Mouse (Mus musculus) embryonic facial prominence, embryonic 14.5 days (tissue): ENCODE measurements around the gene F11r. TPM values are rescaled to one million over a fixed set of nuclear protein-coding genes. Genes with fewer than 3 reads are reported as not detected.
"Not testable (repeated sequence)": the region's sequence is repeated elsewhere in the genome, so short reads cannot be mapped to it uniquely, and the experiment has no call there.

Experiments
- ATAC-seq: fragments of 200-750 bp; cut with Nextera tagmentation; 2 replicates; pipeline ENCODE4 v1.8.0; 2017; ENCODE audit warnings: low read depth, moderate number of reproducible peaks, moderate TSS enrichment
- DNase-seq: peaks from one replicate; pipeline ENCODE4 v3.0.0-alpha.2; 2015; ENCODE audit warnings: low spot score
- H3K27ac ChIP-seq: fragments of 300-500 bp; sonication (generic); replicated peaks from 2 replicates; pipeline ENCODE4 v1.5.1; 2014; ENCODE audit warnings: low read depth, mild to moderate bottlenecking, low read length, moderate library complexity
- H3K27me3 ChIP-seq: fragments of 300-500 bp; sonication (generic); replicated peaks from 2 replicates; pipeline ENCODE4 v1.6.1; 2014; ENCODE audit warnings: low read length; ENCODE audit not compliant: control insufficient read depth, insufficient read depth
- H3K36me3 ChIP-seq: fragments of 300-500 bp; sonication (generic); 2 replicates; pipeline ENCODE4 v1.6.1; 2014; ENCODE audit warnings: low read length, mixed read lengths; ENCODE audit not compliant: control insufficient read depth, insufficient read depth
- H3K4me1 ChIP-seq: fragments of 300-500 bp; sonication (generic); 2 replicates; pipeline ENCODE4 v1.6.1; 2014; ENCODE audit warnings: antibody characterized with exemption, low read length; ENCODE audit not compliant: control insufficient read depth, insufficient read depth
- H3K4me2 ChIP-seq: fragments of 300-500 bp; sonication (generic); 2 replicates; pipeline ENCODE4 v1.6.1; 2014; ENCODE audit warnings: low read depth, mild to moderate bottlenecking, low read length, moderate library complexity, mixed read lengths
- H3K4me3 ChIP-seq: fragments of 300-500 bp; sonication (generic); 2 replicates; pipeline ENCODE4 v1.5.1; 2014; ENCODE audit warnings: low read depth, mild to moderate bottlenecking, low read length
- H3K9ac ChIP-seq: fragments of 300-500 bp; sonication (generic); 2 replicates; pipeline ENCODE4 v1.6.1; 2014; ENCODE audit warnings: low read depth, mild to moderate bottlenecking, low read length, moderate library complexity, mixed read lengths
- H3K9me3 ChIP-seq: fragments of 300-500 bp; sonication (generic); 2 replicates; pipeline ENCODE4 v1.6.1; 2016; ENCODE audit warnings: low read length; ENCODE audit not compliant: control insufficient read depth
- WGBS: fragments of 180-500 bp; shearing (Covaris S2); extraction: QIAGEN DNeasy Blood & Tissue Kit; methylation state at CpG from one replicate; pipeline ENCODE4 v1.1.7; 2014; 5-methylcytosine and 5-hydroxymethylcytosine counted together
- polyA plus RNA-seq: library from polyadenylated mRNA; unstranded; fragments of >200 nt; fragmentation: Nextera tagmentation; extraction: Ambion mirVana; gene quantifications from 2 replicates; pipeline ENCODE4 v1.2.1, GENCODE M21; 2014

Gene F11r
- polyA plus RNA-seq, 1 experiment from 2014 or later, result 27.0 TPM

DNA sequence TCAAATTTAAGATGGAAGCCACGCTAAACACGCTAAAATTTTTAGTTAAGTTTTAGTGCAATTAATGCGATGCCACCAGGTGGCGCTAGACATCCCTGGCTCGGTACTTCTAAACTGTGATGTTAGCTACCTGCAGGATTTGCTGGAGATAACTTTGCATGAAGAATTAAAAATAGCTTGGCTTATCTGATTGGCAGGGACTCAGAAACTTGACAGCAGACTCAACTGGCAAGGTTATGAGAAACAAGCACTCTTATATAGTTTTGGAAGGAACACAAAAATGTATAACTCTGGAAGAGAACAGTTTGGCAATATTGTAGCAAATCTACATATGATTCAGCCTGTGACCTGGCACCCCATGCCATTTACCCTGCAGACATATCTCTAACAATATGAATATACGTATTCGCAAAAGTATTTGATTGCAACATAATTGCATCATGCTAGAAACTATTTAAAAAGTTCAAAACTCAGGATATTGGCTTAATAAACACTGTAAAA, 33.1 kb downstream of the F11r start:
- no peak for ATAC-seq

DNA sequence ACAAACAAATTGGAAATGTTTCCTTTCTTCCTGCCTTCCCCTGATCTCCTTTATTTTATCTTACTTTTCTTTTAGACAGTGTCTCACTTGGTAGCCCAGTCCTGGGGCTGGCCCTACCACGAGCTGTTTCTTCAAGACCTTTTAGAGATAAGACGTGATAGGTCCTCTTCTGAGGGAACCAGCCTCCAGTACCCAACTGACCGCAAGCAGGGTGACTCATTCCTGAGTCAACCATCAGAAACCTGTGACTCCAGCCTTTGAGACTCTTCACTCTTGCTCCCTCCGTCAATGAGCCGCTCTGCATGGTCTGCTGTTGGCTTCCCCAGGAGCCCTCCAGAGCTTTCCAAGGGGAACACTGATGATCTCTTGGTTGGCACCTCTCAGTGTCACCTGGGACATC, 33.6 kb downstream of the F11r start:
- Histone ChIP-seq H3K4me2 (no peak overlapping the region), H3K27ac (no peak overlapping the region)
- WGBS, result 89% methylated on average over 5 of the region's 5 CpGs

More for the DNA sequence above, 33.1 kb downstream of the F11r start:
- Histone ChIP-seq H3K4me3 (no peak overlapping the region), H3K27me3 (no peaks in the 10 kb centered on the region), H3K4me2 (no peak overlapping the region), H3K36me3 (no peaks in the 10 kb centered on the region), H3K9me3 (no peaks in the 10 kb centered on the region), H3K27ac (no peak overlapping the region), H3K9ac (no peak overlapping the region), H3K4me1 (no peaks in the 10 kb centered on the region)
- peak; percentile 72 for DNase-seq
- WGBS, result 30% methylated on average over 7 of the region's 7 CpGs

DNA sequence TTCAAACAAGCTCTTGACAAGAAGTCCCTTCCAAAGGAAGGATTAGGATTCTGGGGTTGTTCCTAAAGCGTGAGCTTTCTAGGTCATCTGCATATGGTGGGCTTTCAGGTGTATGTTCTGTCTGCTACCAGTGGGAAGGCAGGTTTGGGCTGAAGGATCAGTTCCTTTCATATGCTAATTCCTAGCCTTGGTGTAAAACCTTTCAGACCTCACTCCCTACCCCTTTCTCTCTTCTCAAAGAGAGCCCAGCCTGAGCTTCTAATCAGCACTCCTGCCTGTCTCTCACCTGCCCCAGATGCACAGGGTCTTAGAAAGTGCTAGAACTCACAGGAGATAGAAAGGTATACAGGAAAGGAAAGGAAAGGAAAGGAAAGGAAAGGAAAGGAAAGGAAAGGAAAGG, 34.1 kb downstream of the F11r start:
- H3K4me1 ChIP-seq, result no peaks in the 10 kb centered on the region
- no peak overlapping the region for H3K4me2 ChIP-seq
- no peaks in the 10 kb centered on the region for H3K27me3 ChIP-seq
- 35% methylated on average over 1 of the region's 1 CpGs for WGBS
- DNase-seq, result no peak
- no peak overlapping the region for H3K9ac ChIP-seq
- H3K27ac ChIP-seq, result no peak overlapping the region
- no peaks in the 10 kb centered on the region for H3K9me3 ChIP-seq
- no peaks in the 10 kb centered on the region for H3K36me3 ChIP-seq
- no peak overlapping the region for H3K4me3 ChIP-seq
- ATAC-seq, result no peak

More for the DNA sequence above, 33.6 kb downstream of the F11r start:
- DNase-seq, result no peak
- no peak overlapping the region for H3K9ac ChIP-seq
- H3K9me3 ChIP-seq, result no peaks in the 10 kb centered on the region
- H3K4me1 ChIP-seq, result no peaks in the 10 kb centered on the region
- no peaks in the 10 kb centered on the region for H3K27me3 ChIP-seq
- H3K36me3 ChIP-seq, result no peaks in the 10 kb centered on the region
- ATAC-seq, result no peak
- no peak overlapping the region for H3K4me3 ChIP-seq

DNA sequence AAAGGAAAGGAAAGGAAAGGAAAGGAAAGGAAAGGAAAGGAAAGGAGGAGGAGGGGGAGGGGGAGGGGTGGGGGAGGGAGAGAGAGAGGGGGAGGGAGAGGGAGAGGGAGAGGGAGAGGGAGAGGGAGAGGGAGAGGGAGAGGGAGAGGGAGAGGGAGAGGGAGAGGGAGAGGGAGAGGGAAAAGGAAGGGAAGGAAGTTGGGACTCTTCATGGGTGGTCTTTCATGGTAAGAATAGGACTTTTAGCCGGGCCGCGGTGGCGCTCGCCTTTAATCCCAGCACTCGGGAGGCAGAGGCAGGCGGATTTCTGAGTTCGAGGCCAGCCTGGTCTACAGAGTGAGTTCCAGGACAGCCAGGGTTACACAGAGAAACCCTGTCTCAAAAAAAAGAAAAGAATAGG, 34.6 kb downstream of the F11r start:
- not testable (repeated sequence) for H3K4me3 ChIP-seq, H3K4me2 ChIP-seq, H3K36me3 ChIP-seq, H3K27ac ChIP-seq, DNase-seq, H3K27me3 ChIP-seq, H3K9me3 ChIP-seq, H3K9ac ChIP-seq, H3K4me1 ChIP-seq, ATAC-seq
- 88% methylated on average over 8 of the region's 8 CpGs for WGBS

DNA sequence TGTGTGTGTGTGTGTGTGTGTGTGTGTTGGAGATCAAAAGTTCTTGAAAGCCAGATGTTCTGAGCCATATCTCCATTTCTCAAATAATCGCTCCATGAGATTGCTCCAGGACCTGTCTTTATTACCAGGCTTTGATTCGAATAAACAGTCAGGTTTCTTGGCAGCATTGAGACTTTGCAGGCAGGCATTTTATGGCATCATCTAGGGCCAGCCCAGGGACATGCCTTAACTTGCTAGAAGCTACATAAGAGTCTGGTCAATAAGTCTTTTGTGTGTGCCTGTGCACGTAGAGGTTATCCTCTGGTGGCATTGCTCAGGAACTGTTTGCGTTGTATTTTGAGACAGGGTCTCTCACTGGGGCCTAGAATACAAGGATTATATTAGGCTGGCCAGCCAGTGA, 36.2 kb downstream of the F11r start:
- H3K9ac ChIP-seq, result no peak overlapping the region
- 64% methylated on average over 4 of the region's 4 CpGs for WGBS
- H3K27ac ChIP-seq, result no peak overlapping the region
- H3K4me2 ChIP-seq, result no peak overlapping the region
- no peaks in the 10 kb centered on the region for H3K9me3 ChIP-seq
- H3K4me1 ChIP-seq, result no peaks in the 10 kb centered on the region
- H3K36me3 ChIP-seq, result no peaks in the 10 kb centered on the region
- DNase-seq (peak; percentile 21), ATAC-seq (no peak)
- H3K4me3 ChIP-seq, result no peak overlapping the region
- H3K27me3 ChIP-seq, result no peaks in the 10 kb centered on the region

DNA sequence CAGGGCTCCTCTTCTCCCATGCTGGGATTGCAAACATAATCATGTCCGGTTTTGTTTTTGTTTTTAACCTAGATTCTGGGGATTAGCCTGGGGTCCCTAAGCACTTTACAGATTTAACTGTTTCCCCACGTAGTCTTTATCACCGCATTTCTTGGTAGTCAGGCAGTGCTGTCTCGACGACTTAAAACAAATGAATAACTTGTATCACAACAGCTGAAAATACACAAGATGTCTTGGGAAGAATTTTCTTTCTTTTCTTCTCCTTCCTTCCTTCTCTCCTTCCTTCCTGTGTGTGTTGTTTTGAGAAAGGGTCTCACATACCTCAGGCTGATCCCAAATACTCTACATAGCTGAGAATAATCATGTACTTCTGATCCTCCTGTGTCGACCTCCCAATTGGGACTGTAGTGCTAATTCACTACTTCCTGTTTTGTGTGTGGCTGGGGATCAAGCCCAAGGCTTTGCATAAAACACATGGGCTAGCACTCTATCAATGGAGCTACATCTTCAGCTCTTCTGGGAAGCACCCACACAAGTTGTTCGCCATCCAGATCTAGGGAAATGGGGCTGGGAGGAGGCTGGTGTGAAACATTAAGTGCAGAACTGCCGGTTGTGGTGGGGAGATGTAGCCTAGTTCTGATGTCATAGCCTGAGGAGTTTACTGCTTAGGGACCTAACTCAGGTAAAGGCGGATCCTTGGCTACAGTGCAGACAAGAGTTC, 36.7 kb downstream of the F11r start:
- Histone ChIP-seq H3K4me2 (no peak overlapping the region), H3K4me3 (no peak overlapping the region), H3K27me3 (no peaks in the 10 kb centered on the region), H3K9me3 (no peaks in the 10 kb centered on the region), H3K36me3 (no peaks in the 10 kb centered on the region), H3K27ac (no peak overlapping the region), H3K9ac (no peak overlapping the region), H3K4me1 (no peaks in the 10 kb centered on the region)
- ATAC-seq (no peak), DNase-seq (no peak)
- 68% methylated on average over 9 of the region's 9 CpGs for WGBS

DNA sequence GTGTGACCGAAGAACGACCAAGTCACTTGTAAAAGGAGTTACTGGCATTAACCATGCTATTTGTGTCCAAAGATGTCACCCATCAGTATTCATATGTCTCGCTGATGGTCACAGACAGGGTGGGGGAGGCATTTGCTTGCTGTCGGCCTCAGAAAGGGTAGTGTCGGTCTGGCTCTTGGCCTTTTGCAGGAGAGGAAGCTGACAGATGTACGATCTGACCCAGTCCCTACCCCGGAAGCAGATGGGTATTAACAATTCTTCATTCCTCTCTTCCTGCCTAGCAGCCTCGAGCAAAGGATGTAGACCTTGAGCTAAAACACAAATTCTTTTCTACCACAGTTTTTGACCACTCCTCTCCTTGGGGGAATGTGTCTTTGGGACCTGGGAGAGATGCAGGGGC, 39.8 kb downstream of the F11r start:
- Histone ChIP-seq H3K27me3 (no peaks in the 10 kb centered on the region), H3K27ac (peak overlapping the region; percentile 77; the same call in 1 of the 2 replicates), H3K4me1 (no peaks in the 10 kb centered on the region), H3K9me3 (no peaks in the 10 kb centered on the region), H3K36me3 (no peaks in the 10 kb centered on the region), H3K9ac (no peak overlapping the region), H3K4me2 (no peak overlapping the region), H3K4me3 (no peak overlapping the region)
- 70% methylated on average over 8 of the region's 8 CpGs for WGBS
- ATAC-seq (no peak), DNase-seq (no peak)

DNA sequence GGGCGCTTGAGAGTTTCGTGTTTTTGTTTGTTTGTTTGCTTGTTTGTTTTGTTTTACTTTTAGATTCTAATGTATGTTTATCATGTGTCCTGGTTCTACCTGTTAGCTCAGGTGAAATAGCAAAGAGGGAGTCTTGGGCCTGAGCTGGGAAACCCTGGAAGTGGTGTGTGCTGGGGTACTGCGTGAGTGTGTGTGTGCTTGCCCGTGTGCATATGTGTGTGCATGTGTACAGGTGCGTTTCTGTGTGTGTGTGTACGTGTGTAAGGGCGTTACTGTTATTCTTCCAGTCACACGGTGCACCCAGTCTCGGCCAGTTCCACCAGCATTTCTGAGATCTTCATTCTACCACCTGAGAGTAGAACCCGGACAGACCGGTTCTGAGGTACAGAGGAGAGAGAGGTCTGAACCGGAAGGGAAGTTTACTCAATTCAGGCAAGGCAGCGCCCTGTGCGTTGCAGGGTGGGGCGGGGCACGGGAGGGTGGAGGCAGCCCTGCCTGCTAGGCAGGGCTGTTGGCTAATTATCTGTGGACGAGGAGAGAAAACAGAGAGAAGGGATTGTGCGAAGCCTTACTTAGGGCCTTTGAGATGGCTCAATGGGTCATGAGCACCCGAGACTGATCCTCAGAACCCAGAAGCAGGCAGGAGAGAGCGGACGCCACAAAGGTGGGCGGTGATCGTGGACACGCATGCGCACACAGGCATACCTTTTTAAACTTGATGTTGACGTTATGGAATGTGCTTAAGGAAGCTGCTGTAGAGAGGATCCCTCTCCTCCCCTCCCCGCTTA, 40.6 kb downstream of the F11r start:
- Histone ChIP-seq H3K27me3 (no peaks in the 10 kb centered on the region), H3K36me3 (no peaks in the 10 kb centered on the region), H3K4me1 (no peaks in the 10 kb centered on the region), H3K9ac (peak overlapping the region; percentile 42; the same call in 1 of the 2 replicates), H3K4me2 (peak overlapping the region; percentile 43), H3K27ac (peak overlapping the region; percentile 77), H3K4me3 (peak overlapping the region; percentile 33), H3K9me3 (peaks cover 3% of the 10 kb centered on the region)
- DNase-seq (peak; percentile 85), ATAC-seq (peak; percentile 94)
- WGBS, result 55% methylated on average over 25 of the region's 27 CpGs
